Mouse (Mus musculus) common myeloid progenitor, adult 5-6 weeks (primary cell): Measurements from ENCODE around the gene Pxt1. TPM values are rescaled to one million over a fixed set of nuclear protein-coding genes. Genes with fewer than 3 reads are reported as not detected.
A peak's percentile ranks its signal among the peaks of the same experiment; 100 is the strongest.

Experiments used
- ATAC-seq: replicated peaks from 2 replicates; pipeline ENCODE4 v1.8.0; 2016; ENCODE audit warnings: low read depth, mild to moderate bottlenecking, moderate TSS enrichment, inconsistent platforms; ENCODE audit not compliant: poor library complexity, severe bottlenecking
- total RNA-seq: library from RNA; stranded (forward); fragments of 200-1000, 187-1606 nt; gene quantifications from 2 replicates; pipeline ENCODE4 v1.2.3, GENCODE M21; 2017

The Pxt1 gene
- total RNA-seq, 1 experiment from 2014 or later = not detected

DNA sequence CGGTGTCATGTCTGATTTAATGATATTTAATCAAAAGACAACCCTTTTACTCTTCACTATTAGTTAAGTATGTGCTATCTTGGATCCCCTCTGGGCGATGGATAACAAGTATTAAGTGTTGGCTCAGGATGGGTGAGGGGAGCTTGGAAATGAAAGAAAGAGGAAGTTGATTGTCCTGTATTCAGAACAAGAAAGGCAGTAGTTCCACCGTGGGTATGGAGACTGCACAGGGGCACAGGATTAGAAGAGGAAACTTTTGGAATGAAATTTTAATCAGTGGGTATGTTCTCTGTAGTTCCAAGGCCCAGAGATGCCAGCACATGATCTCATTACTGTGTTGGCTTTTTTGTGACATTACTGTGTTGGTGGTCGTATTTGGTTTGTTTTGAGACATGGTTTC is 7.1 kb upstream of the Pxt1 start:
- ATAC-seq = no peak

- no peak for ATAC-seq
Observed at GRCm38 (mm10) chr17:28948661-28949060, 5.0 kb upstream of the Pxt1 start.

- ATAC-seq = no peak
Observed at GRCm38 (mm10) chr17:28947011-28947939, 3.6 kb upstream of the Pxt1 start.

DNA sequence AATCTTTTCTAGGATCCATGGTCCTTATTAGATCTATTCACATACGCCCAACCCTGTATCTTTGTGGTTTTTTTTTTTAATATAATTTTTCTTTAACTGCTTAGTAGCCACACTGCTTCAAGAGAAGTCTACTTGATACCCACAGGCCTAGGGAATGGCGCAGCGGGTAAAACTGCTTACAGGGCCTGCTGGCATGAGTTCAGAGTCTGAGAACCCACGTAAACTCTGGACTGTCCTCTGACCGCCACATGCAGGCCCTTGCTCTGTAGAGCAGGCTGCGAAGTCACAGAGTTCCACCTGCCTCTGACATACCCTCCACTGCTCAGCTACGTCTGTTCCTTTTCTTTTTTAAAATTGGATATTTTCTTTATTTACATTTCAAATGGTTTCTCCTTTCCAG is 841 bp upstream of the Pxt1 start:
- no peak for ATAC-seq

DNA sequence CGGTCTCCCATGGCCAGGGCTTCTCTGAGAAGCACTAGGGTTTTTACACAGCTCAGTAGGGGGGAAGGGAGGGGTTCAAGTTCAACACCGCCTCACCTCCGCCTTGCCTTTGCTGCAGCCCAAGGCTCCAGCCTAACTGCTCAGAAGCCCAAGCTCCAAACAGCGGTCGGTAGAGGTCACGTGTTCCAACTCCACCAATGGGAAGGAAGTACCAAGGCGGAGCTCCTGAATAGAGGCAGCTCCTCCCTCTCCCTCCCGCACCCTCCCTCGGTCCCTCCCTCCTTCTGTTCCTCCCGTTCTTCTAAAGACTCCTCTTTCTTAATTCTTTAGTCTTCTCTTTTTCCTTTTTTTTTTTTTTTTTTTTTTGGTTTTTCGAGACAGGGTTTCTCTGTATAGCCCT is 1.5 kb downstream of the Pxt1 start:
- ATAC-seq = 0 out of 2 replicates have a peak, but pooled peaks have one; percentile 25

GRCm38 (mm10) chr17:28940776-28941555 is 2.7 kb downstream of the Pxt1 start:
- ATAC-seq = no peak

- ATAC-seq = 0 out of 2 replicates have a peak, but pooled peaks have one; percentile 47
Observed at GRCm38 (mm10) chr17:28936622-28937345, 6.9 kb downstream of the Pxt1 start.

DNA sequence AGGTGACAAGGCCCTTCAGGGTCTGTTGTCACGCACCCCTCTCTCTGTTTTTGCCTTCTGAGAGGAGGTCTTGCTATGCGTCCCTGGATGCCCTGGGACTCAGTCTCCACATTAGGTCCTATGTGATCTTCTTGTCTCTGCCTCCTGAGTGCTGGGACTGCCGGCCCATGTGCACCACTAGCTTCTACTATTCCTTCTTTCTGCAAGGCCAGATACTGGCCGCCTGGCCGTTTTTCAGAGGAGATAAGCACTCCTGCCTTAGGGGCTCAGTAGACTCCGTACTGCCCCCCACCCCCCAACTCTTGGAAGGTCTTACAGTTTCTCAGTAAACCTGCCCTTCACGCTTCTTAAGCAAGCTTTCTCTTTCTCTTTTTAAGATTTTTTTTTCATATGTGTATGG is 7.5 kb downstream of the Pxt1 start:
- no peak for ATAC-seq

DNA sequence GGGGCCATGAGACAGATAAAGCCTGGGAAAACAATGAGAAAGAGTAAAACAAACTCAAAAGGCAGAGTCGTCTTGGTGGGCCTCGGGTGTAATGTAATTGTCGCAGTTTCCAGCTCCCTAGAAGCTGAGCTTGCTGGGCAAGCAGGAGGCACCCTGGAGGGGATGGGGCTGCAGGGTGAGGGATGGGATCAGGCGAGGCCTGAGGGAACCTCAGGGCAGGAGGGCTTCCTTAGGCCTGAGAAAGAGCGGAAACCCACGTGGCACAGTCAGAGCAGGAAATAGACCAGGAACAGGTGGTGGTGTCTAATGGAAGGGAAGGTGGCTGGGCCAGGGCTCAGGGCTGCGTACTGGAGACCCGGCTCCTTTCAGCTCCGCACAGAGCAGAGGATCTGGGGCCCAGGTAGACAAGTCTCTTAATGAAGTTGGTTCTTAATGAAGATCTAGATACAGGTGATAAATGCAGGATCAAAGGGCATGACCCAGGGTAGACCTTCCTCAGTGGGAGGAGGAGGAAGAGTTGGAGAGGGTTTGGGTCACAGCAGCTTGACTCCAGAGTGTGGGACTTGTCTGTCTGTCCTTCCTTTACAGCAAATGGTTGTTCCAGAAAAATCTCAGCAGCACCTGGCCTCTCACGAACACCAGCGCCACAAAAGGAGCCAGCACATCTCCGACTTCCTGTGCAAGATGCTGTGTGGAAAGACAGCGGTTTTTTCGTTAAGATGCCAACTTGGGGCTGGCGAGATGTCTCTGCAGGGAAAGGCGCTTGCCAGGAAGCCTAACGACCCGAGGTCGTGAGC is 9.3 kb downstream of the Pxt1 start:
- ATAC-seq = no peak

GRCm38 (mm10) chr17:28932274-28932673 is 11.4 kb downstream of the Pxt1 start:
- ATAC-seq = no peak

- ATAC-seq = no peak
Observed at GRCm38 (mm10) chr17:28931436-28932211, 12.0 kb downstream of the Pxt1 start.

GRCm38 (mm10) chr17:28930392-28931074 is 13.1 kb downstream of the Pxt1 start:
- ATAC-seq = peak; percentile 55

GRCm38 (mm10) chr17:28929369-28929768 is 14.3 kb downstream of the Pxt1 start:
- no peak for ATAC-seq

DNA sequence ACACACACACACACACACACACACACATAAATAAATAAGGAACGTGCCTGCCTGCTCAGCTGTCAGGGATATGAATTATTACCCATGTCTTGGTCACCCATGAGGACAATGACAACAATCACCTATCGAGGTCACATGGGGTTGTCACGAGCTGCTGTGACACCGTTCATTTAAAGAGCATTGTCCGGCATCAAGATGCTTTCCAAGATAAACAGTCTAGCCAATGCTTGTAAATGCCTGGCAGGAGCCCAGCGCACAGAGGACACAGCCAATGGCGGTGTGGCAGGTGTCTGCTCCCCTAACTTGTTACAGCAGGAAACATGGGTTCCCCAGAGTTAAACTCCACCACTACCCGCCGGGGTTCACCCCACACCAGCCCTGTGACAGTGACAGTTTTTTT is 15.6 kb downstream of the Pxt1 start:
- ATAC-seq = no peak

- peak; percentile 55 for ATAC-seq
Observed at GRCm38 (mm10) chr17:28926866-28927635, 16.6 kb downstream of the Pxt1 start.

DNA sequence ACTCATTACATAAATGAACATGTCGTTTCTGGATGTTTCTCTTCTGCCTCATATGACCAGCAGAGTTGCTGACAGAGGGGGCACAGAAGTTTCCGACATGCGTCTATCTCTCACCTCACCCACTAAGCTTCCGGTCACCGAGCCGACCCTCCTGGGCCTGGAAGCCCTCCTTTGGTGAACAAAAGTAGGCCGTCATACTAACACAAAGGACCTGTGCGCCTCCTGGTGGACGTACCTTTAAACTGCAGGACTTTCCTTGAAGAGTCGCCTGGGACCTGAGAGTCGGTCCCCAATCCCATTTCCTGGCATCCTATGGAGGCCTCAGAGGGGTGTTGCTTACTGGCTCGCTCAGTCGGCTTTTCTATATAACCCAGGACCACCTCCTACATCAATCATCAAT is 17.3 kb downstream of the Pxt1 start:
- peak; percentile 53 for ATAC-seq

DNA sequence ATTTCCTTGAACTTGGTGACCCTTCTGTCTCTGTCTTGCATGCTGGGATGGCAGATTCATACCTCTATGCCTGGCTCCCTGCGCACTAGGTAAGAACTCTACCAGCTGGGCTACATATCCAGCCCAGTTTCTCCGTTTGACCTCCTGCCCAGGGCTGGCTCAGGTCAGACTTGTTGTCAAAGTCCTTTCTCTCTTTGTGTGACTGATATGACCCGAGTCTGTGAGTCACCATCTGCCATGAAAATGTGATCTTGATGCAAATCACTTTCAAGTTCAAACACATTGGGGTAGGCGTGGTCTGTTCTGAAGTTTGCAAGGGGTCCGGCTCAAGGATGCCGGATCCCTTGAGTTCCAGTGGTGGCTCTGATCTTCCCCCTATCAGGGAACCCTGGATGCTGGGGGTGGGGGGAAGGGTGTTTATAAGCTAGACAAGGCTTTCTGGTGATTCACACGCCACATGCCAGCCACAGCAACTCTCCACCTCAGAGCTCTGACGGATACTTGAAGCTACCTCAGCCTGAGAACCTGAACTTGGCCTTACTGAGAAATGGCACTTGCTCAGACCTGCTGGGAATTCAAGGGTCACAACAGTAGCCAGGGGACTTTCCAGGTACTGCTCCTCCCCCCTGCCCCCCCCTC is 18.6 kb downstream of the Pxt1 start:
- no peak for ATAC-seq
